Mouse (Mus musculus): ENCODE data around the gene Chrm1.

GRCm38 (mm10) chr19:8722907-8723573, 59.5 kb downstream of the Chrm1 start, which contains the start of gene Slc3a2:
- TF ChIP-seq POLR2A (IDR thresholded peaks at IDR 0.05; ENCODE audit: insufficient read length, low read depth) = peak; percentile 83
- TF ChIP-seq CEBPB (IDR thresholded peaks at IDR 0.05; ENCODE audit: insufficient read depth, poor library complexity, severe bottlenecking) = no peak
- TF ChIP-seq MYOD1 (IDR thresholded peaks at IDR 0.05; ENCODE audit: control insufficient read depth in 1 of 3, insufficient read length in 2 of 3, low read depth in 2 of 3) = no peak
- TF ChIP-seq USF1 (IDR thresholded peaks at IDR 0.05; ENCODE audit: low read depth) = no peak
- TF ChIP-seq POLR2AphosphoS2 (IDR thresholded peaks at IDR 0.05; ENCODE audit: insufficient read length, low read depth) = peak; percentile 85
- peak; percentile 51 for TF ChIP-seq E2F4 (IDR thresholded peaks at IDR 0.05; ENCODE audit: insufficient read depth)
- peak; percentile 75 for TF ChIP-seq MAX (IDR thresholded peaks at IDR 0.05; ENCODE audit: low read depth)
- no peak for TF ChIP-seq REST (IDR thresholded peaks at IDR 0.05; ENCODE audit: insufficient read depth, insufficient read length)
- no peak for TF ChIP-seq TCF12 (IDR thresholded peaks at IDR 0.05; ENCODE audit: insufficient read depth, poor library complexity, severe bottlenecking)
- no peak for TF ChIP-seq MYOG (IDR thresholded peaks at IDR 0.05; ENCODE audit: control insufficient read depth in 1 of 3, insufficient read depth in 1 of 3, insufficient read length in 2 of 3, low read depth in 2 of 3)
- no peak for TF ChIP-seq TCF3 (IDR thresholded peaks at IDR 0.05; ENCODE audit: insufficient read length, low read depth)

Data from myocyte (in vitro differentiated cells).